21 mouse cellular contexts compared by ENCODE assay signal in genomic region chr6:122295242-122295641, GRCm38 (mm10). TPM values are rescaled to one million over a fixed set of nuclear protein-coding genes. Genes with fewer than 3 reads are reported as not detected.
DNase-seq lines count a peak whose midpoint lies in the region; ATAC-seq and TF ChIP-seq lines count a peak whose summit lies in the region.
"Had no signal": no experiment of that assay in that cellular context is flagged by ENCODE, and none has a peak within 500 bp of the region (broad histone marks: within the 10 kb centered on the region; RNA-seq: fewer than 3 reads in every experiment).

No protein-coding gene starts in this region.

- no peaks in the 10 kb centered on the region for H3K9me3 ChIP-seq in kidney, postnatal 0 days (replicated peaks; ENCODE audit: low read length)
- H3K9me3 ChIP-seq in kidney, embryonic 16.5 days (ENCODE audit: low read length), result no peaks in the 10 kb centered on the region
- no peaks in the 10 kb centered on the region for H3K9me3 ChIP-seq in CH12.LX (replicated peaks; ENCODE audit: low read length)
- H3K9me3 ChIP-seq: embryonic facial prominence, embryonic 12.5 days; liver, embryonic 13.5 days; neural tube, embryonic 12.5 days; stomach, embryonic 15.5 days had no signal

- no peaks in the 10 kb centered on the region for H3K27me3 ChIP-seq in kidney, postnatal 0 days (ENCODE audit: insufficient read depth, low read length)
- H3K27me3 ChIP-seq in kidney, embryonic 16.5 days (ENCODE audit: insufficient read depth, low read length), result no peaks in the 10 kb centered on the region
- no peaks in the 10 kb centered on the region for H3K27me3 ChIP-seq in CH12.LX (replicated peaks)
- H3K27me3 ChIP-seq: embryonic facial prominence, embryonic 12.5 days; liver, embryonic 13.5 days; neural tube, embryonic 12.5 days; stomach, embryonic 15.5 days had no signal

- in situ Hi-C loops in CH12.LX (cut with MboI; ENCODE audit: low pct_ligation_motif_present, low pct_unique_long_range_greater_than_20kb, low sequenced_read_pairs), result no loop called here

- H3K27ac ChIP-seq in kidney, postnatal 0 days, result no peak overlapping the region
- no peak overlapping the region for H3K27ac ChIP-seq in kidney, embryonic 16.5 days (ENCODE audit: low read length)
- H3K27ac ChIP-seq in CH12.LX (ENCODE audit: insufficient read depth, low read depth), result peak overlapping the region; percentile 71
- H3K27ac ChIP-seq: embryonic facial prominence, embryonic 12.5 days; heart, adult 2 months; hindbrain, embryonic 14.5 days; liver, embryonic 13.5 days; neural tube, embryonic 12.5 days; stomach, embryonic 15.5 days had no signal

- no peak overlapping the region for H3K4me3 ChIP-seq in kidney, postnatal 0 days (replicated peaks; ENCODE audit: low read depth, low read length)
- no peak overlapping the region for H3K4me3 ChIP-seq in kidney, embryonic 16.5 days (ENCODE audit: low read length)
- peak overlapping the region in 2 of 3 experiments; percentile 38 to 49 for H3K4me3 ChIP-seq in CH12.LX (replicated peaks in 1 of 3; ENCODE audit: low read depth in 2 of 3, low read length in 2 of 3, poor library complexity in 1 of 3)
- H3K4me3 ChIP-seq: embryonic facial prominence, embryonic 12.5 days; heart, adult 2 months; liver, embryonic 13.5 days; neural tube, embryonic 12.5 days; stomach, embryonic 15.5 days had no signal

- 67% methylated on average over 9 of the region's 9 CpGs for WGBS in kidney, postnatal 0 days
- 55% methylated on average over 9 of the region's 9 CpGs for WGBS in kidney, embryonic 16.5 days

- dilution Hi-C loops in CH12.LX (cut with MboI; ENCODE audit: extremely low pct_ligation_motif_present, extremely low pct_unique_long_range_greater_than_20kb, low sequenced_read_pairs), result no loop called here

- peaks cover 1% of the 10 kb centered on the region; the same call in 1 of the 2 replicates for H3K4me1 ChIP-seq in kidney, postnatal 0 days (replicated peaks; ENCODE audit: insufficient read depth, low read length)
- peaks cover 6% of the 10 kb centered on the region; the same call in 1 of the 2 replicates for H3K4me1 ChIP-seq in kidney, embryonic 16.5 days (ENCODE audit: insufficient read depth, low read length)
- peaks cover 18 to 46% of the 10 kb centered on the region in 2 experiments for H3K4me1 ChIP-seq in CH12.LX (ENCODE audit: control insufficient read depth in 1 of 2, insufficient read depth in 2 of 2)
- H3K4me1 ChIP-seq: stomach, embryonic 15.5 days had no signal

- DNase-seq in kidney, postnatal 0 days (ENCODE audit: low spot score), result no peak
- DNase-seq in CH12.LX (ENCODE audit: extremely low read depth), result peak; percentile 68
- DNase-seq in induced T-regulatory cell, adult 2 months (ENCODE audit: low read depth), result peak; percentile 84
- DNase-seq in gastrocnemius, postnatal 25 days, result no peak
- no peak for DNase-seq in right cerebral cortex, postnatal 36 days (ENCODE audit: low spot score in 2 of 2)
- DNase-seq: adrenal gland, postnatal 25 days; cerebellum, adult 9-10 months; heart, adult 2 months; kidney, adult 8-10 months; liver, embryonic 13.5 days; lung, postnatal 14 days; thymus, postnatal 36 days had no signal

- TF ChIP-seq POLR2A in CH12.LX (IDR thresholded peaks at IDR 0.05; ENCODE audit: low read depth, low read length), result no peak

- H3K9ac ChIP-seq in kidney, postnatal 0 days (ENCODE audit: low read depth, low read length), result no peak overlapping the region
- H3K9ac ChIP-seq in kidney, embryonic 16.5 days (replicated peaks; ENCODE audit: low read length), result no peak overlapping the region
- H3K9ac ChIP-seq in CH12.LX (ENCODE audit: insufficient read depth, low read depth), result peak overlapping the region; percentile 68; the same call in 1 of the 2 replicates
- H3K9ac ChIP-seq: embryonic facial prominence, embryonic 12.5 days; hindbrain, embryonic 14.5 days; liver, embryonic 13.5 days; neural tube, embryonic 12.5 days; stomach, embryonic 15.5 days had no signal

- peak; percentile 48 for TF ChIP-seq RAD21 in CH12.LX (IDR thresholded peaks at IDR 0.05; ENCODE audit: low read depth, low read length)

- no peaks in the 10 kb centered on the region for H3K36me3 ChIP-seq in kidney, postnatal 0 days (ENCODE audit: insufficient read depth, low read length)
- no peaks in the 10 kb centered on the region for H3K36me3 ChIP-seq in kidney, embryonic 16.5 days (ENCODE audit: insufficient read depth, low read length)
- no peaks in the 10 kb centered on the region for H3K36me3 ChIP-seq in CH12.LX (replicated peaks in 1 of 2; ENCODE audit: control insufficient read depth in 1 of 2, insufficient read depth in 1 of 2, low read length in 1 of 2)
- H3K36me3 ChIP-seq: embryonic facial prominence, embryonic 12.5 days; liver, embryonic 13.5 days; neural tube, embryonic 12.5 days; stomach, embryonic 15.5 days had no signal

- TF ChIP-seq EP300 in CH12.LX (IDR thresholded peaks at IDR 0.05; ENCODE audit: low read length), result no peak

- no peak overlapping the region for H3K4me2 ChIP-seq in kidney, postnatal 0 days (ENCODE audit: low read length)
- no peak overlapping the region for H3K4me2 ChIP-seq in kidney, embryonic 16.5 days (replicated peaks; ENCODE audit: low read depth, low read length)
- peak overlapping the region; percentile 52 for H3K4me2 ChIP-seq in CH12.LX (ENCODE audit: insufficient read depth, low read depth, poor library complexity, severe bottlenecking)
- H3K4me2 ChIP-seq: embryonic facial prominence, embryonic 12.5 days; hindbrain, embryonic 14.5 days; liver, embryonic 13.5 days; midbrain, embryonic 11.5 days; neural tube, embryonic 12.5 days; stomach, embryonic 15.5 days had no signal

- 0 out of 2 replicates have a peak, but pooled peaks have one; percentile 4 for TF ChIP-seq CTCF in kidney, postnatal 0 days (IDR thresholded peaks at IDR 0.05; ENCODE audit: low read depth)
- TF ChIP-seq CTCF in CH12.LX (conservative IDR thresholded peaks at IDR 0.05 in 1 of 2, IDR thresholded peaks at IDR 0.05 in 1 of 2; ENCODE audit: low read depth in 2 of 2, low read length in 2 of 2), result peak in 1 of 2 experiments; percentile 67; a peak in 3 of 4 replicates

- ATAC-seq in kidney, postnatal 0 days (replicated peaks; ENCODE audit: low FRiP score, low read depth), result no peak
- ATAC-seq in kidney, embryonic 16.5 days (ENCODE audit: low FRiP score, low TSS enrichment), result no peak
- peak; percentile 42; the same call in 1 of the 2 replicates for ATAC-seq in megakaryocyte-erythroid progenitor cell, adult 5-6 weeks (replicated peaks; ENCODE audit: low FRiP score, low TSS enrichment, poor library complexity, severe bottlenecking)
- ATAC-seq: forebrain, embryonic 16.5 days had no signal

- H3K79me2 ChIP-seq in CH12.LX (replicated peaks; ENCODE audit: control insufficient read depth, extremely low read depth, insufficient read depth, poor library complexity, severe bottlenecking), result peaks cover 5% of the 10 kb centered on the region; the same call in 1 of the 2 replicates

TF ChIP-seq in CH12.LX, 34 proteins besides CTCF, POLR2A, EP300 and RAD21 (continues in another document):
- TF ChIP-seq ELF1 (IDR thresholded peaks at IDR 0.05; ENCODE audit: low read depth, low read length) (peak; percentile 36; the same call in 1 of the 2 replicates), CHD2 (IDR thresholded peaks at IDR 0.05; ENCODE audit: low read length) (peak; percentile 35; the same call in 1 of the 2 replicates), TCF12 (IDR thresholded peaks at IDR 0.05; ENCODE audit: low read depth, low read length) (no peak), NELFE (IDR thresholded peaks at IDR 0.05; ENCODE audit: low read depth, low read length) (no peak), SIN3A (IDR thresholded peaks at IDR 0.05; ENCODE audit: low read length) (0 out of 2 replicates have a peak, but pooled peaks have one; percentile 24), MEF2A (IDR thresholded peaks at IDR 0.05; ENCODE audit: borderline replicate concordance, low read depth, low read length) (0 out of 2 replicates have a peak, but pooled peaks have one; percentile 30), SMC3 (IDR thresholded peaks at IDR 0.05; ENCODE audit: low read depth, low read length) (peak; percentile 44), MAZ (IDR thresholded peaks at IDR 0.05; ENCODE audit: low read depth, low read length) (0 out of 2 replicates have a peak, but pooled peaks have one; percentile 28), ZMIZ1 (IDR thresholded peaks at IDR 0.05; ENCODE audit: low read depth, low read length) (0 out of 2 replicates have a peak, but pooled peaks have one; percentile 22), BHLHE40 (IDR thresholded peaks at IDR 0.05; ENCODE audit: low read depth, low read length) (no peak), HCFC1 (IDR thresholded peaks at IDR 0.05; ENCODE audit: low read depth, low read length) (no peak)

RNA-seq across cellular contexts. Expression of gene Klrg1, which starts 12.6 kb away (rescaled TPM):
- 0.08 TPM in 1 of 2 replicates, not detected in the other for polyA plus RNA-seq in kidney, postnatal 0 days (2015; fragmentation: Nextera tagmentation; extraction: Ambion mirVana)
- not detected in 2 replicates for polyA plus RNA-seq in kidney, embryonic 16.5 days (2015; fragmentation: Nextera tagmentation; extraction: Ambion mirVana)
- 1.4 and 2.0 TPM in 2 replicates for total RNA-seq in CH12.LX (2012; rRNA removed)
- total RNA-seq in CH12.LX (2014; rRNA removed), result 4.7 and 6.0 TPM in 2 replicates
- polyA plus RNA-seq in CH12.LX (2012; ENCODE audit: insufficient read length, low read depth), result 2.8 and 3.7 TPM in 2 replicates
- not detected in 2 replicates for total RNA-seq in megakaryocyte-erythroid progenitor cell, adult 5-6 weeks (2014; fragmentation: Nextera tagmentation)
- not detected in 2 replicates for total RNA-seq in megakaryocyte-erythroid progenitor cell, adult 5-6 weeks (2017)
- not detected for total RNA-seq in gastrocnemius, postnatal 25 days (2021)
- total RNA-seq: adrenal gland, postnatal 25 days; heart, adult 2 months had no signal
- polyA plus RNA-seq: heart, embryonic 16.5 days; liver, embryonic 13.5 days; stomach, embryonic 15.5 days had no signal

RNA-seq across cellular contexts. Expression of gene M6pr, which starts 13.3 kb away (rescaled TPM):
- polyA plus RNA-seq in kidney, postnatal 0 days (2015; fragmentation: Nextera tagmentation; extraction: Ambion mirVana), result 130 and 138 TPM in 2 replicates
- 129 and 138 TPM in 2 replicates for polyA plus RNA-seq in kidney, embryonic 16.5 days (2015; fragmentation: Nextera tagmentation; extraction: Ambion mirVana)
- total RNA-seq in CH12.LX (2012; rRNA removed), result 148 and 170 TPM in 2 replicates
- total RNA-seq in CH12.LX (2014; rRNA removed), result 291 and 317 TPM in 2 replicates
- polyA plus RNA-seq in CH12.LX (2012; ENCODE audit: insufficient read length, low read depth), result 228 and 240 TPM in 2 replicates
- total RNA-seq in megakaryocyte-erythroid progenitor cell, adult 5-6 weeks (2014; fragmentation: Nextera tagmentation), result 160 and 166 TPM in 2 replicates
- total RNA-seq in megakaryocyte-erythroid progenitor cell, adult 5-6 weeks (2017), result 303 and 354 TPM in 2 replicates
- total RNA-seq in gastrocnemius, postnatal 25 days (2021), result 10 to 100 TPM; 20.2 to 20.3 TPM

RNA-seq across cellular contexts. Expression of gene Phc1, which starts 45.1 kb away (rescaled TPM):
- 13.6 and 14.0 TPM in 2 replicates for polyA plus RNA-seq in kidney, postnatal 0 days (2015; fragmentation: Nextera tagmentation; extraction: Ambion mirVana)
- 17.9 and 21.8 TPM in 2 replicates for polyA plus RNA-seq in kidney, embryonic 16.5 days (2015; fragmentation: Nextera tagmentation; extraction: Ambion mirVana)
- total RNA-seq in CH12.LX (2012; rRNA removed) (4.1 and 6.5 TPM in 2 replicates), CH12.LX (2014; rRNA removed) (2.1 and 2.9 TPM in 2 replicates)
- polyA plus RNA-seq in CH12.LX (2012; ENCODE audit: insufficient read length, low read depth), result 9.9 and 13.8 TPM in 2 replicates
- 22.4 and 38.2 TPM in 2 replicates for total RNA-seq in megakaryocyte-erythroid progenitor cell, adult 5-6 weeks (2014; fragmentation: Nextera tagmentation)
- 11.7 and 15.7 TPM in 2 replicates for total RNA-seq in megakaryocyte-erythroid progenitor cell, adult 5-6 weeks (2017)
- 10 to 100 TPM; 16.1 to 17.6 TPM for total RNA-seq in gastrocnemius, postnatal 25 days (2021)

Comparison
In these comparisons a context has a peak if more than half of its experiments do, and no peak if none do; other contexts are left out.
1. DNase-seq: peak in CH12.LX (single experiment) and induced T-regulatory cell, adult 2 months (single experiment); none in kidney, postnatal 0 days (single experiment), gastrocnemius, postnatal 25 days (single experiment) and right cerebral cortex, postnatal 36 days (0 of 2).
2. H3K4me3 ChIP-seq: peak in CH12.LX (2 of 3); none in kidney, postnatal 0 days (single experiment) and kidney, embryonic 16.5 days (single experiment).
3. RNA of gene M6pr, which starts 13.3 kb away (total RNA-seq): 160 to 354 TPM in megakaryocyte-erythroid progenitor cell, adult 5-6 weeks and 148 to 317 TPM in CH12.LX; 20.2 to 20.3 TPM in gastrocnemius, postnatal 25 days; every median in the first group is over 4 times any median in the second.